Mouse (Mus musculus): ENCODE data around the gene Slc26a10.

- TF ChIP-seq CTCF (IDR thresholded peaks at IDR 0.05; ENCODE audit: insufficient read depth, low read depth, low read length): no peak
- no peak for TF ChIP-seq POLR2A (IDR thresholded peaks at IDR 0.05; ENCODE audit: insufficient read depth, low read depth, low read length)
Measured at GRCm38 (mm10) chr10:127204589-127204988, 24.1 kb upstream of the Slc26a10 start.

All from olfactory bulb, adult 2 months (tissue).